Mouse (Mus musculus) hindbrain, embryonic 15.5 days (tissue): ENCODE results near the gene L2hgdh. TPM values are rescaled to one million over a fixed set of nuclear protein-coding genes. Genes with fewer than 3 reads are reported as not detected.

Experiments
- ATAC-seq: fragments of 200-750 bp; cut with Nextera tagmentation; 2 replicates; pipeline ENCODE4 v1.8.0; 2017; ENCODE audit warnings: low read depth, moderate number of reproducible peaks, moderate TSS enrichment; ENCODE audit not compliant: low FRiP score
- H3K27ac ChIP-seq: fragments of 300-500 bp; sonication (generic); replicated peaks from 2 replicates; pipeline ENCODE4 v1.5.1; 2015; ENCODE audit warnings: mild to moderate bottlenecking, inconsistent platforms
- H3K27me3 ChIP-seq: fragments of 300-500 bp; sonication (generic); 2 replicates; pipeline ENCODE4 v1.6.1; 2015; ENCODE audit warnings: control low read depth, inconsistent platforms
- H3K36me3 ChIP-seq: fragments of 300-500 bp; sonication (generic); 2 replicates; pipeline ENCODE4 v1.6.1; 2015; ENCODE audit warnings: control low read depth, inconsistent platforms
- H3K4me1 ChIP-seq: fragments of 300-500 bp; sonication (generic); replicated peaks from 2 replicates; pipeline ENCODE4 v1.6.1; 2015; ENCODE audit warnings: control low read depth, inconsistent platforms
- H3K4me2 ChIP-seq: fragments of 300-500 bp; sonication (generic); 2 replicates; pipeline ENCODE4 v1.6.1; 2015; ENCODE audit warnings: moderate library complexity, mild to moderate bottlenecking, inconsistent platforms
- H3K4me3 ChIP-seq: fragments of 300-500 bp; sonication (generic); 2 replicates; pipeline ENCODE4 v1.5.1; 2015; ENCODE audit warnings: mild to moderate bottlenecking, inconsistent platforms
- H3K9ac ChIP-seq: fragments of 300-500 bp; sonication (generic); 2 replicates; pipeline ENCODE4 v1.6.1; 2015; ENCODE audit warnings: inconsistent platforms
- H3K9me3 ChIP-seq: fragments of 300-500 bp; sonication (generic); 2 replicates; pipeline ENCODE4 v1.6.1; 2016; ENCODE audit warnings: control low read depth, inconsistent platforms
- WGBS: fragments of 180-500 bp; shearing (Covaris S2); methylation state at CpG from one replicate; pipeline ENCODE4 v1.1.7; 2015; 5-methylcytosine and 5-hydroxymethylcytosine counted together
- polyA plus RNA-seq: library from polyadenylated mRNA; unstranded; fragments of >200 nt; fragmentation: Nextera tagmentation; extraction: Ambion mirVana; gene quantifications from 2 replicates; pipeline ENCODE4 v1.2.1, GENCODE M21; 2015

L2hgdh gene
- polyA plus RNA-seq: 12.5 and 13.3 TPM in 2 replicates

DNA sequence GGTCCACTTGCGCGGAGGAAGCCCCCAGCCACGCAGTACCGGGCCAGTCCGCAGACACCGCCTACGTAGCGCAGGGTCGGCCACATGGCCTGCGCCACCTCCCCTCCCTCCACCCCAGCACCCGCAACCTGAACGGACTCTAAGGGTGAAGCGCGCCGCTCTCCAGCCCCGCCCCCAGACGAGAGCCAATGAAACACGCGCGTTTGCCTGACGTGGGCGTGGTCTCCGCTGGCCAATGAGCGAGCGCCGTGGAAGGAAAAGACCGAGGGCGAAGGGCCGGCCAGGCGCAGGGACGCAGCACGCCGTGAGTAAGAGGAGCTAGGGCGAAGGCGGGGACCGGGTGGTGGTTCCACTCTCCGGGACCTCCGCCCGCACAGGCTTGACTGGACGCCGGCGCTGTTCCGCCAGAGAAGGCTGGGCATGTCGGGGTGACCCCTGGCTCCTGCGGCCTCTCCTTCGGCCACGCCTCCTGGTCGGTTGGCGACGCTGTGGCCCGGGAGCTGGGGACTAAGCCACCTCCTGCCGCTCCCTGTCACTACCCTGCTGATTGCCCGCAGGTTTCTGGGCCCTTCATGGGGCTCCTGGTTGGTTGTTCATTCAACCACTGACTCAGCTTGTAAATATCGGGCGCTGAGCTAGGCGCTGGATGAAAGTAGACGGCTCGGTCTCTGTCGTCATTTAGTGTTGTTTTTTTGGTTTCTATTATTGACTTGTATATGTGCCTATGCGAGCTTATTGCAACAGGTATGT is at the start of gene L2hgdh, which contains the start of gene Atp5s:
Gene L2hgdh (minus strand): TSS at position 163 of the 750 bp plus-strand sequence.
Gene Atp5s (plus strand): TSS at position 240 of the 750 bp plus-strand sequence.
- Histone ChIP-seq H3K36me3 (peaks cover 11% of the 10 kb centered on the region), H3K9me3 (no peaks in the 10 kb centered on the region), H3K4me2 (peak within 1 kb of the TSS; percentile 64), H3K4me1 (peaks cover 17% of the 10 kb centered on the region), H3K27me3 (no peaks in the 10 kb centered on the region), H3K9ac (peak within 1 kb of the TSS; percentile 54), H3K4me3 (peak within 1 kb of the TSS; percentile 55), H3K27ac (peak within 1 kb of the TSS; percentile 76)
- ATAC-seq: peak; percentile 96
- under 1% methylated on average over 60 of the region's 60 CpGs for WGBS

DNA sequence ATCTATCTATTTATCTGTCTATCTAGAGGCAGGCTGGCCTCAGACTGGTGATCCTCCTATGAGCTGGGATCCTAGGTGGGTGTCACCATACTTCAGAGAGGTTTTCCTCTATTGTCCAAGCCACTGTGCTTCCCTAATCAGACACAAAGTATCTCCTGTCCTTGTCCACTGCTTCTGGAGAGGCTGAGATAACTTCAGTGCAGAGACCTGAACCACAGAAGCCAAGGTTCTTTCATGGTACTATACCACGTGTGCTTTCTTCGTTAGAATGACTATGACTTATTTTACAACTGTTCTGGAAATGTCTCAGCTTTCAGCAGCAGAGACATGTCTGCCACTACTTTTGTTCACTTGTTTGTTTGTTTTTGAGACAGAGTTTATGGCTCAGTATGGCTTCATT is 44.2 kb upstream of the L2hgdh start:
- no peak overlapping the region for H3K4me2 ChIP-seq
- H3K36me3 ChIP-seq: no peaks in the 10 kb centered on the region
- no peak overlapping the region for H3K27ac ChIP-seq
- no peak overlapping the region for H3K4me3 ChIP-seq
- no peaks in the 10 kb centered on the region for H3K9me3 ChIP-seq
- 96% methylated on average over 2 of the region's 2 CpGs for WGBS
- no peak for ATAC-seq
- peaks cover 6% of the 10 kb centered on the region for H3K4me1 ChIP-seq
- no peak overlapping the region for H3K9ac ChIP-seq
- no peaks in the 10 kb centered on the region for H3K27me3 ChIP-seq

DNA sequence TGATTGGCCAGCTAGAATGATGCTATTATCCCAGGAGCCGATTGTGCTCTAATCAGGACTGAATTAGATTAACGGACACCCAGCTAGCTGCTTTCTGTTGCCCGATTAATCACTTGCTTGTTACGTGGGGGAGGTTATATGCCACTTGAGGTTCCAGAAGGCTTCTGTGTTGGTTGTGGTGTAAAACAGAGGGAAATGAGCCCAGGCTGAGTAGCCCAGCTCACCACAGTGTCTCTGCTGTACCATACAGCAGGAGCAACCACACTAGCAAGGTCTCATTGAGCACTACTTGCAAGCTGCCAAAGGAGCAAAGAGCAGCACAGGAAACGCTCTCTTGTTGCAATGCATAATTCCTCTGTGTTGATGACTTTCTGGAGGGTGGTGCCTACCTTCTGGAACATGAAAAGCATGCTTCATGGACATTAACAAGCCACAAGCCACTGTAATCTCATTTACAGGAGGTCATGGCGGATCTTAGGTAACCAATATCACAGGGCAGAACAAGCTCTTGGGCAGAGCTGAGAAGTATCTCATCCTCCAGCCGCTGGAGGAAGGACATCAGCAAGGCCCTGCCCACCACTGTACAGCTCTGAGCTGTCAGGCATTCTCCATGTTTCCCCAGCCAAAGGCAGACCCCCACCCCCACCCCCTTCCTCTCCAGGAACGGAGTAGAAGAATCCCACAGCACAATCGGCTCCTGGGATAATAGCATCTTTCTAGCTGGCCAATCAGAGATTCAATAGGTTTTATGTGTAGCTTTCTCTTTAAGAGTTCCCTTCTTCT is 43.0 kb upstream of the L2hgdh start:
- H3K9me3 ChIP-seq: no peaks in the 10 kb centered on the region
- no peak overlapping the region for H3K9ac ChIP-seq
- H3K36me3 ChIP-seq: no peaks in the 10 kb centered on the region
- no peak overlapping the region for H3K4me2 ChIP-seq
- no peak overlapping the region for H3K4me3 ChIP-seq
- no peak overlapping the region for H3K27ac ChIP-seq
- H3K4me1 ChIP-seq: peaks cover 6% of the 10 kb centered on the region
- ATAC-seq: no peak
- WGBS: 40% methylated on average over 9 of the region's 9 CpGs
- no peaks in the 10 kb centered on the region for H3K27me3 ChIP-seq

DNA sequence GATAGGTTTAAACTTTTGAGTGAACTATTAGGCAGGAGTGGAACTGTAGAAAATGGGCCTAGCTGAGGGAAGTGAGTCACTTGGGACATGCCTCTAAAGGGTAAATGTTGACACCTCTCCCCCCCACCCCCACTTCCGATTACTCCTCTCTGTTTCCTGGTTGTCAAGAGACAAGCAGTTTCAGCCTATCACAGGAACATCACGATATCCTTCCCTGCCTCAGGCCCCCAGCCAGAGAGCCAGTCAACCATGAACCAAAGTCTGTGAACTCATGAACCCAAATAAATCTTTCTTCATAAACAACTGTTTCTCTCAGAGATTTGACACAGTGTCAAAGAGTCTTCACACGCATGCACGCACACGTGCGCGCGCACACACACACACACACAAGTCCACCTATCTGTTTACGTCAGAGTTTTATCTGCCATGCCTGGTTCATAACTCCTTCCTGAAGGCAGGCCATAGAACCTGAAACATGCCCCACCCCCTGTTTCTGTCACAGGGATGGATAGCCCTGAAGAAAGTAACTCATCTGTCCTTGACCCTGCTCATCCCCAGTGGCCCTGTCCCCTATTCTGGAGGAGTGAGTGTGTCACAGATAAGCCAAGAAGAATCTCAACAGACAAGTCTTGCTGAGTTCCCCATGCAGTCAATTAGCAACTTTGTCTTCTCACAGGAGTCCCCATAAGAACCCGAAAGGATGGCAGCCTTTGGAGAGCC is 41.7 kb upstream of the L2hgdh start:
- Histone ChIP-seq H3K27ac (no peak overlapping the region), H3K4me3 (no peak overlapping the region), H3K9ac (no peak overlapping the region), H3K4me1 (peaks cover 6% of the 10 kb centered on the region), H3K4me2 (no peak overlapping the region), H3K36me3 (no peaks in the 10 kb centered on the region), H3K9me3 (no peaks in the 10 kb centered on the region), H3K27me3 (no peaks in the 10 kb centered on the region)
- WGBS: 85% methylated on average over 10 of the region's 10 CpGs
- no peak for ATAC-seq

DNA sequence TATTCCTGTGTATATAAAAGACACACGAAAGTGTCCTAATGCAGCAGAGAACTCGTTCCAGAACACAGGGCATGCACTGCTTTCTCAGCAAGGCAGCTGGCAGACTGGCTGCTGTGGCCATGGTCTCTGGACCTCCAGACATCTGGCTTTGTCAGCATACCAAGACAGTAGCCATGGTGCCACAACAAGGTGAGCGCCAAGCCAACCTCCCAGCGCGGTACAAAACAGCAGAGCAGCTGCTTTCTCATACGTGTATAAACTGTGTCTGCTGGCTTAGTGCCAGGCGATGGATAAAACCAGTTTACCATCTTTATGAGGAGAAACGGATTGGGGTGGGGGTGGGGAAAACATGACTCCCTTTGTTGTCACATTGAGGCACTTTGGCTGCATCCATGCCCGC is 40.9 kb upstream of the L2hgdh start:
- H3K27ac ChIP-seq: no peak overlapping the region
- no peak overlapping the region for H3K4me3 ChIP-seq
- H3K27me3 ChIP-seq: no peaks in the 10 kb centered on the region
- WGBS: 48% methylated on average over 9 of the region's 9 CpGs
- H3K9me3 ChIP-seq: no peaks in the 10 kb centered on the region
- H3K36me3 ChIP-seq: no peaks in the 10 kb centered on the region
- H3K4me1 ChIP-seq: peaks cover 6% of the 10 kb centered on the region
- no peak overlapping the region for H3K9ac ChIP-seq
- no peak for ATAC-seq
- no peak overlapping the region for H3K4me2 ChIP-seq

DNA sequence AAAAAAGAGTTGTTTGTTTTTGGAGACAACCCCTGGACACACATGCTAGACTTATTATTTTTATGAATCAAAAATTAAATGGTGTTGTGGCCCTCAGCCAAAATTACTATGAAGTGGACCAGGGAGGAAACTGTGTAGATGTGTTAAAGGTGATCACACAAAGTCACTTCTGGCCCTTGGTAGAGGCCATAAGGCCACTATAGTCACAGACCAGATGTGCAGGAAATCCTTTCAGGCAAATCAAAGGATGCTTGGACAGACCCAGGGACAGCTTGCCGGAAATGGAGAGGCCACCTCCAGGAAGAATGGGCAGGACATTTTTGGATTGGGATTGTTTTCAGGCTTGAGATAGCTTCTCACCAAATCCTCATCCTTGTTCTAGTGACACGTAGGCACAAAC is 36.9 kb upstream of the L2hgdh start:
- no peaks in the 10 kb centered on the region for H3K27me3 ChIP-seq
- no peak overlapping the region for H3K4me2 ChIP-seq
- no peaks in the 10 kb centered on the region for H3K9me3 ChIP-seq
- no peak overlapping the region for H3K9ac ChIP-seq
- peaks cover 16% of the 10 kb centered on the region for H3K4me1 ChIP-seq
- ATAC-seq: no peak
- H3K4me3 ChIP-seq: no peak overlapping the region
- 65% methylated on average over 2 of the region's 2 CpGs for WGBS
- no peak overlapping the region for H3K27ac ChIP-seq
- no peaks in the 10 kb centered on the region for H3K36me3 ChIP-seq

DNA sequence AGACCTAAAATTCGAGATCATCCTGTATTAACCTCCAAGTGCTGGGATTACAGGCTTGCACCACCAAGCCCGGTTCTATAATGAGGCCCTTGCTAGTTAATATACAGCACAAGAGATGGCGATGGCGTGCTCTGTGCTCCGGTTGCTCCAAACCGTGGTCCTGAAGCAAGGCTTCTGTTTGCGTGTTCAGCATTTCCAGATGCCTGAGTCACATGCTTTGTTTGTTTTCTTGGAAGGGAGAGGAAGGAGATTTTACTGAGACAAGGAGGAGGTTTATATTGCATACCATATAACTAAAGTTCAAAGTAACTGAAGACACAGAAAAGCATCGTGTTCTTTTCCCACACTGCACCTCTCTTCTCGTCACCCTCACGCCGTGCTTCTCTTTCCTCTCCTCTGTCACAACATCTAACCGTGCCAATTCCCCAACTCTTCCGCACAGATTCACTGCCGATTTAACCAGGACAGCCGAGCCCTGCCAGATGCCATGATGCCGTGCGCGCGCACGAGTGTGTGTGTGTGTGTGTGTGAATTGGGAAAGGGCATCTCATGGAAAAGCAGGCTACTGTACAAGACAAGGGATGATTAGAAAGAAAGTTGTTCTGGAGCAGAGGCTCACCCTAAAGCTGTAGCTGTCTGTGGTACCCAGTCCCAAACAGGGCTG is 36.2 kb upstream of the L2hgdh start:
- Histone ChIP-seq H3K4me3 (no peak overlapping the region), H3K27me3 (no peaks in the 10 kb centered on the region), H3K9ac (no peak overlapping the region), H3K4me2 (no peak overlapping the region), H3K9me3 (no peaks in the 10 kb centered on the region), H3K27ac (0 out of 2 replicates have a peak overlapping the region, but pooled peaks have one; percentile 13), H3K36me3 (no peaks in the 10 kb centered on the region), H3K4me1 (peaks cover 16% of the 10 kb centered on the region)
- 79% methylated on average over 20 of the region's 20 CpGs for WGBS
- no peak for ATAC-seq

DNA sequence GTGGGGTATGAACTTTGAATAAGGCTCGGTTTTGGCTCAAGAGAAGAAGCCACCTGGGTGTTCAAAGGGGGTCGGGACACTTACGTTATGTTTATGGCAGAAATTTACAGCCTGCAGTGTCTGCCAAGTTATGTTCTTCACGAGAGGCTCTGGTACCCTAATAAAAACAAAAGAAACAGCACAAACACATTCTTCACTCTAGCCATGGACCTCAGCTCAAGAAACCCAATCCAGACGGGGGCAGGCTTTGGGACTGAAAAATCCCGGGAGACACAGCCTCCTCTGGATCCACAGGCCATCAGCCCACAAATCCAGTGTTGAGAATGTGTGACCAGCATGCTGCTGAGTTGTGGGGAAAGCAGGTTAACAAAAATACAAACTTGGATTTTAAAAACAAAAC is 35.3 kb upstream of the L2hgdh start:
- Histone ChIP-seq H3K27ac (no peak overlapping the region), H3K4me1 (peaks cover 16% of the 10 kb centered on the region), H3K4me2 (no peak overlapping the region), H3K9ac (no peak overlapping the region), H3K9me3 (no peaks in the 10 kb centered on the region), H3K27me3 (no peaks in the 10 kb centered on the region), H3K4me3 (no peak overlapping the region), H3K36me3 (no peaks in the 10 kb centered on the region)
- WGBS: 67% methylated on average over 6 of the region's 6 CpGs
- no peak for ATAC-seq

DNA sequence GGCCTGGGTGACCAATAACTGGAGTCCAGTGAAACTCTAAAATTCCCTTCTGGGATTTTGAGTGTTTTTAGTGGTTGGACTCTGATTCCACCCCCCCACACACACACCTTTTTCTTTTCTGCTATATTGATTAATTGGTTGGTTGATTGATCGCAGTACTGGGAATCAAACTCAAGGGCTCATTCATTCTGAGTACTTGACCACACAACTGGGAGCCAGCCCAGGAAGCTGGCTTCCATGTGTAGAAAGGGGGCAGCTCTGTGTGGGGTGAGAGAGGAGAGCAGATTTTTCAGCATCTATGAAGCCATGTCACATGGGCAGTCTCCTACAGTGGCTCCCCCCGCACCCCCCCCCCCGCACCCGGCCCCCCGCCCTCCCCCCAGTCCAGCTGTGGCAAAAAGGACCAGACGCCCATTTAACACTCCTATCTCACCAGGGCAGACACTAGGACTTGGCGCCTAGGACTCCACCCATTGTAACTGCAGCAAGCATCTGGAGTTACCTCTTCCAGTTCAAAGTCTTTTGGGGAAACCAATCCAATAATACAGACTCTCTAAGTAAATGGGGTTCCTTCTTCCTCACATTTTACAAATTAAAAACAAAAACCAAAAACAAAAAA is 34.7 kb upstream of the L2hgdh start:
- Histone ChIP-seq H3K27ac (no peak overlapping the region), H3K36me3 (no peaks in the 10 kb centered on the region), H3K4me3 (no peak overlapping the region), H3K9ac (no peak overlapping the region), H3K9me3 (no peaks in the 10 kb centered on the region), H3K4me2 (no peak overlapping the region), H3K4me1 (peaks cover 16% of the 10 kb centered on the region), H3K27me3 (no peaks in the 10 kb centered on the region)
- ATAC-seq: no peak
- 59% methylated on average over 7 of the region's 7 CpGs for WGBS

DNA sequence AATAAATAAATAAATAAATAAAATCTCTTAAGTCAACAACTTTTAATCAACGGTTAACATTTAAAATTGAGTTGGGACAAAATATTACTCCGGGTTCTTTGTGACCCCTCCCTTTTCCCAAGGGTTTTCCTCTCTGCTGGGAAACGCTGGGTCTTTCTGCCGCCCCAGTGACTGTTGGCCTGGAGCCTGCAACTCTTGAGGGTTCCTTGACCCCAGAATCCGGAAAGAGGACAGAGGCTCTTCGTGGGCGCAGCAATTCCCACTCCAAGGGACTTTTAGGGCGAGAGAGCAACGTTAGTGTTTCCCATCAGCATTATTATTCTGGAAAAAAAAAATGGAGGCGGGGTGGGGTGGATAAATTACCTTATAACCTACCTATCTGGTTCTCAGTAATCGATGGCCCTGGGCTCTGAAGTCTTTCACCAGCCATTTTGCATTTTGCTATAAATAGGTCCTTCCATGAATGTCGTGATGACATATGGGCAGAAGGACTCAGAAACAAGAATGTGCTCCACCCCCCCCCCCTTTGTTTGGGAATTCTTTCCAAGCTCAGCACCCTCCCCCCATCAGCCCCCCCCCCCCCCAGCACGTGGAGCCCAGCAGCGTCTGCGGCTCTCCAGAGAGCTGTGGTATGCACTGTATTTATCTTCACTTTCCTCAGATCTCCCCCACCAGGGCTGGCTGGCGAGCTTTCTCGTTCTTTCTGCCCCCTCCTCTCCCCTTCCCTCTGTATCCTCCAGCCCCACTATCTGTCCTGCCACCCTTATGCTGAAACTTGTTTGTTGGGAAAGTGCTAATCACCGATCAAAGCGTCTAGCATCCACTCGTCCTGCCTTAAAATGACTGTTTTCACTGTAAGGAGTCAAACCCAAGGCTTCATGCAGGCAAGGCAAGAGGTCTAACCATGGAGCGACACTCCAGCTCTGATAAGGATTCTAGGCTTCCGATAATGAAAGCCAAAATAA is 33.8 kb upstream of the L2hgdh start:
- peaks cover 16% of the 10 kb centered on the region for H3K4me1 ChIP-seq
- WGBS: 9% methylated on average over 22 of the region's 22 CpGs
- H3K27me3 ChIP-seq: no peaks in the 10 kb centered on the region
- no peak overlapping the region for H3K27ac ChIP-seq
- H3K9me3 ChIP-seq: no peaks in the 10 kb centered on the region
- no peak overlapping the region for H3K9ac ChIP-seq
- ATAC-seq: peak; percentile 32; the same call in 1 of the 2 replicates
- H3K4me2 ChIP-seq: peak overlapping the region; percentile 54
- H3K4me3 ChIP-seq: no peak overlapping the region
- no peaks in the 10 kb centered on the region for H3K36me3 ChIP-seq
